Mouse (Mus musculus) kidney, adult 2 months (tissue): ENCODE measurements around the gene Mlx. TPM values are rescaled to one million over a fixed set of nuclear protein-coding genes. Genes with fewer than 3 reads are reported as not detected.
A peak's percentile ranks its signal among the peaks of the same experiment; 100 is the strongest.

Experiments used
- DNase-seq: peaks from one replicate; pipeline ENCODE4 v3.0.0; 2021
- H3K27ac ChIP-seq: fragments of 200-500 bp; 2 replicates; pipeline ENCODE4 v1.5.1; 2012; ENCODE audit warnings: low read depth, low read length, control low read depth, inconsistent platforms; ENCODE audit not compliant: insufficient read depth
- H3K27me3 ChIP-seq: fragments of 200-500 bp; replicated peaks from 2 replicates; pipeline ENCODE4 v1.6.1; 2012; ENCODE audit warnings: mild to moderate bottlenecking, moderate library complexity, low read length, inconsistent platforms; ENCODE audit not compliant: control insufficient read depth, insufficient read depth
- H3K36me3 ChIP-seq: fragments of 200-500 bp; 2 replicates; pipeline ENCODE4 v1.6.1; 2012; ENCODE audit warnings: mild to moderate bottlenecking, moderate library complexity, low read length, inconsistent platforms; ENCODE audit not compliant: control insufficient read depth, insufficient read depth
- H3K4me1 ChIP-seq: fragments of 200-500 bp; 2 replicates; pipeline ENCODE4 v1.6.1; 2011; ENCODE audit warnings: low read length; ENCODE audit not compliant: control insufficient read depth, insufficient read depth
- H3K4me3 ChIP-seq: fragments of 200-500 bp; 2 replicates; pipeline ENCODE4 v1.5.1; 2011; ENCODE audit warnings: mild to moderate bottlenecking, low read depth, low read length, control low read depth; ENCODE audit not compliant: insufficient read depth
- CTCF ChIP-seq: fragments of 200-500 bp; conservative IDR thresholded peaks from 2 replicates; pipeline ENCODE4 v1.5.1; 2011; ENCODE audit warnings: low read depth, mild to moderate bottlenecking, control low read depth, low read length, moderate library complexity, mixed read lengths; ENCODE audit not compliant: insufficient read depth, insufficient read length
- POLR2A ChIP-seq: fragments of 200-500 bp; IDR thresholded peaks from one replicate; pipeline ENCODE4 v1.6.1; 2011; ENCODE audit warnings: low read depth, low read length, control low read depth
- WGBS: fragments of 180-500 bp; shearing (Covaris S2); methylation state at CpG from one replicate; pipeline ENCODE4 v1.1.7; 2018; 5-methylcytosine and 5-hydroxymethylcytosine counted together
- polyA plus RNA-seq: library from polyadenylated mRNA; depleted of rRNA; stranded (reverse); fragments of >200 nt; gene quantifications from 2 replicates; pipeline ENCODE4 v1.2.3, GENCODE M21; 2012

Gene Mlx
- polyA plus RNA-seq, 1 experiment, result 56.9 TPM

DNA sequence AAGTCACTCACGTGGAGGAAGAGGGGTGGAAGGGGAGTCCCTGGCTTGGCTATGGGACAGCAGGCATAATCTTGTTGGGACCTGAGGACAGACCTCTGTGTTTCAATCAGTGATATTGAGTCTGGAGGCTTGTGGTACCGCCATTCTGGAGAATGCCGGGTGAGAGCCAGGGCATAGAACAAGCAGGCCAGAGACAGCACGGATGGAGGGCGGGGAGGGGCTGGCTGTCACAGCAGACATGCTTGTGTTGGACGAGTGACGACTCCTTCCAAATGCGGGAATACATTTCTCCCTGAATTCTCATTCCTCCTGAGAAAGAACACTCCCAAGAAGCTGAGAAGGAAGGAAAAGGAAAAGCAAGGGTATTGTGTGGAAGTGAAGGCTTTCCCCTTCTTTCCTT is 35.5 kb upstream of the Mlx start:
- no peaks in the 10 kb centered on the region for H3K27me3 ChIP-seq
- peaks cover 3% of the 10 kb centered on the region for H3K36me3 ChIP-seq
- no peak for TF ChIP-seq CTCF
- no peak for TF ChIP-seq POLR2A
- no peak for DNase-seq
- WGBS, result 84% methylated on average over 8 of the region's 8 CpGs
- no peak overlapping the region for H3K4me3 ChIP-seq
- no peak overlapping the region for H3K27ac ChIP-seq
- H3K4me1 ChIP-seq, result no peaks in the 10 kb centered on the region

DNA sequence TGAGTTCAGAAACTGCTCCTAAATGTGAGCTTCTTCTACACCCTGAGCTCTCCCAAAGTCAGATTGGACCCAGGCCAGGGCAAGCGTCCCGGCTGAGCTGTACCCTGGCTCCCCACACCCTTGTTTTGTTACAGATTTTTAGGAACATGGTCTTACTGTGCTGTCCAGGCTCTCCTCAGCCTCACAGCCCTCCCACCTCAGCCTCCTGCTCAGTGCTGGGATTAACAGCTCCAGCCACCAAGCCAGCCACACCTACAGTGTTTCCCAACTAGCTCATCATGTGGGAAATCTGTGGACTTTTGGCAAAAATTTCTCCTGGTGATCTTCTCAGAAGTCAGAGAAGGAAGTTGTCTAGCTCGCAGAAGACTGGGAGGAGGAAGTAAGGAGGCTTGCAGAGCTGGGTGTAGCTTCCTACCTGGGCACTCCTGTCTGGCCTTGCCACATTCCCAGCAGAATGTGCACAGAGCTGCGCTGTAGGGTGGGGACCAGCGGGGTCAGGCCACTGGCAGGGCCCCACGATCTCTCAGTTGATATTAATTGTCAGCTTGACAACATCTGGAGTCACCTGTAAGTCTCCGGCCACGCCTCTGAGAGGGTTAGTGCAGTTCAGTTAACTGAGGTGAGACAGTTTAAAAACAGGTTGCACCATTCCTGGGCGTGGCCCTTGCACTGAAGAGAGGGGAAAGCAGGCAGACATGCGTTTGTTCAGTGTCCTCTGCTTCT is 34.2 kb upstream of the Mlx start:
- Histone ChIP-seq H3K4me1 (no peaks in the 10 kb centered on the region), H3K27ac (no peak overlapping the region), H3K36me3 (peaks cover 1% of the 10 kb centered on the region; the same call in 1 of the 2 replicates), H3K27me3 (no peaks in the 10 kb centered on the region), H3K4me3 (no peak overlapping the region)
- no peak for DNase-seq
- 84% methylated on average over 10 of the region's 10 CpGs for WGBS
- TF ChIP-seq CTCF (no peak), POLR2A (no peak)

- Histone ChIP-seq H3K36me3 (peaks cover 1% of the 10 kb centered on the region; the same call in 1 of the 2 replicates), H3K27ac (no peak overlapping the region), H3K4me1 (no peaks in the 10 kb centered on the region), H3K4me3 (no peak overlapping the region), H3K27me3 (no peaks in the 10 kb centered on the region)
- no peak for DNase-seq
- 100% methylated on average over 1 of the region's 1 CpGs for WGBS
- TF ChIP-seq CTCF (peak; percentile 40), POLR2A (no peak)
These were observed 33.1 kb upstream of the Mlx start for GRCm38 (mm10) chr11:101053974-101054373.

DNA sequence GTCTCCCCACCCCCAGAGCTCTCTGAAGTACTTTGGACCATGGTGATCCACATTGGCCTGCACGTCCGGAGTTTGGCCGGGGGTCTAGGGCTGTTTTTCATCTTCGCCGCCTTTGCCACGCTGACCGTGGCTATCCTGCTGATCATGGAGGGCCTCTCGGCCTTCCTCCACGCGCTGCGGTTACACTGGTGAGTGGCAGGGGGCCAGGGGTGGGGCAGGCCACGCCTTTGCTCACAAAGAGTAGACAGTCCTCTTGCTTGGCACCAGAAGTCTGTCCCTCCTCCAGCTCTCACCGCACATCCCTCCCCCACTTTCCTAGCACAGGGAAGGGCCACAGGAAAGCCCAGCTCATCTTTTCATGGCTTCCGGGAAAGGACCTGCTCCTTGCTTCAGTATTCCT is 31.7 kb upstream of the Mlx start:
- no peaks in the 10 kb centered on the region for H3K36me3 ChIP-seq
- H3K27ac ChIP-seq, result no peak overlapping the region
- TF ChIP-seq CTCF (no peak), POLR2A (no peak)
- H3K4me1 ChIP-seq, result no peaks in the 10 kb centered on the region
- WGBS, result 81% methylated on average over 14 of the region's 14 CpGs
- no peaks in the 10 kb centered on the region for H3K27me3 ChIP-seq
- no peak for DNase-seq
- H3K4me3 ChIP-seq, result no peak overlapping the region

GRCm38 (mm10) chr11:101056885-101057284 is 30.2 kb upstream of the Mlx start:
- Histone ChIP-seq H3K27me3 (no peaks in the 10 kb centered on the region), H3K36me3 (no peaks in the 10 kb centered on the region), H3K4me1 (no peaks in the 10 kb centered on the region), H3K4me3 (no peak overlapping the region), H3K27ac (no peak overlapping the region)
- 61% methylated on average over 8 of the region's 8 CpGs for WGBS
- DNase-seq, result no peak
- TF ChIP-seq CTCF (no peak), POLR2A (no peak)

DNA sequence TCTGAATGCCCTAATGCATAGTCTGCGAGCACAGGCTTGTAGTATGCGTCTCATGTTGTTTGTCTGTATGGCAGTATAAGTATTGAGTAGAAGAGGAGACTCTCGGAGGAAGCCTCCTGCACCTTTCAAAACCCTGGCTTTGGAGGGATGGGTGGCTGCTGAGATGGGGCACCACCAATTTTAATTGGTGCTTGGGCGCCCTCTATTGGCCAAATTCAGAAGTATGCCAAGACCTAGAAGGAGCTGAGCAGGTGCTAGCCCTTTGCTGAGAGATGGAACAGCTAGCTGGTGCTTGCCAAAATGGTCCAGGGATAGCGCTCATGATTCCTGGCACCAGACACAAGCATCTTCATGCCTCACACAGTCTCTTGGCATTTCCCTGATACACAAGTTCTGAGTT is 29.2 kb upstream of the Mlx start:
- no peaks in the 10 kb centered on the region; the same call in 1 of the 2 replicates for H3K4me1 ChIP-seq
- no peaks in the 10 kb centered on the region for H3K36me3 ChIP-seq
- no peak overlapping the region for H3K27ac ChIP-seq
- WGBS, result 37% methylated on average over 5 of the region's 5 CpGs
- TF ChIP-seq POLR2A (no peak), CTCF (peak; percentile 76)
- DNase-seq, result peak; percentile 84
- H3K4me3 ChIP-seq, result no peak overlapping the region
- H3K27me3 ChIP-seq, result no peaks in the 10 kb centered on the region

DNA sequence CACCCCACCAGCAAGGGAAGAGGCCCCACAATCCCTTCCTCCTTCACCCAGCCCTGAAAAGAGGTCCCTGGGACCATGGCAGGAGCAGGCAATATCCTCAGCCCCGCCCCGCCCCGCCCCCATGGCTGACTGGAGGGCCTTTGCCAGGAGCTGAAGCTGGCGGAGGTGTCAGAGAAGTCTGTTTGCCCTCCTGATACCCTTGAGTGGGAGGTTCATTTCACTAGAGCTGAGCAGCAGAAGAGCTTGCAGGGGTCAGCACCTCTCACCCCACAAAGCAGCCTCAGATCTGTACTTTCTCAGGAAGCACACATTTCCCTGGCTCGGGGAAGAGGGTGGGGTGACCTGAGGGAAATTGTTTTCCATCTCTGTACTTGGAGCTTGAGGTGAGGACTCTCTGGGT is 28.4 kb upstream of the Mlx start:
- peak; percentile 54 for DNase-seq
- no peaks in the 10 kb centered on the region for H3K27me3 ChIP-seq
- H3K4me1 ChIP-seq, result peaks cover 1% of the 10 kb centered on the region; the same call in 1 of the 2 replicates
- no peak overlapping the region for H3K4me3 ChIP-seq
- H3K36me3 ChIP-seq, result no peaks in the 10 kb centered on the region
- WGBS, result 53% methylated on average over 5 of the region's 5 CpGs
- no peak for TF ChIP-seq POLR2A
- TF ChIP-seq CTCF, result no peak
- peak overlapping the region; percentile 35 for H3K27ac ChIP-seq
